Mouse (Mus musculus): Measurements from ENCODE around the gene Cdh1. TPM values are rescaled to one million over a fixed set of nuclear protein-coding genes. Genes with fewer than 3 reads are reported as not detected.
"Not testable (repeated sequence)": the region's sequence is repeated elsewhere in the genome, so short reads cannot be mapped to it uniquely, and the experiment has no call there.

Cdh1 gene
- polyA plus RNA-seq, 1 experiment = not detected

GRCm38 (mm10) chr8:106574283-106574682, 28.9 kb upstream of the Cdh1 start:
- H3K4me1 ChIP-seq = peaks cover 10% of the 10 kb centered on the region; the same call in 1 of the 2 replicates
- no peak overlapping the region for H3K4me3 ChIP-seq (replicated peaks)
- H3K27me3 ChIP-seq (replicated peaks) = peaks cover 11% of the 10 kb centered on the region
- TF ChIP-seq FLI1 (IDR thresholded peaks at IDR 0.05; ENCODE audit: low read length) = no peak
- no peak for TF ChIP-seq GATA1 (IDR thresholded peaks at IDR 0.05; ENCODE audit: borderline replicate concordance, low read length)
- H3K9me3 ChIP-seq = no peaks in the 10 kb centered on the region
- no peaks in the 10 kb centered on the region for H3K36me3 ChIP-seq (replicated peaks; ENCODE audit: low read length)

- Histone ChIP-seq H3K9me3 (no peaks in the 10 kb centered on the region), H3K4me1 (peaks cover 10% of the 10 kb centered on the region; the same call in 1 of the 2 replicates), H3K36me3 (replicated peaks; ENCODE audit: low read length) (no peaks in the 10 kb centered on the region), H3K4me3 (replicated peaks) (no peak overlapping the region), H3K27me3 (replicated peaks) (peaks cover 7% of the 10 kb centered on the region)
- TF ChIP-seq FLI1 (IDR thresholded peaks at IDR 0.05; ENCODE audit: low read length) = no peak
- TF ChIP-seq GATA1 (IDR thresholded peaks at IDR 0.05; ENCODE audit: borderline replicate concordance, low read length) = no peak
Observed at GRCm38 (mm10) chr8:106576849-106577555, 26.1 kb upstream of the Cdh1 start.

- Histone ChIP-seq H3K4me1 (peaks cover 10% of the 10 kb centered on the region; the same call in 1 of the 2 replicates), H3K27me3 (replicated peaks) (peaks cover 9% of the 10 kb centered on the region), H3K36me3 (replicated peaks; ENCODE audit: low read length) (no peaks in the 10 kb centered on the region), H3K9me3 (peaks cover 11% of the 10 kb centered on the region), H3K4me3 (replicated peaks) (no peak overlapping the region)
- TF ChIP-seq FLI1 (IDR thresholded peaks at IDR 0.05; ENCODE audit: low read length) (no peak), GATA1 (IDR thresholded peaks at IDR 0.05; ENCODE audit: borderline replicate concordance, low read length) (no peak)
Observed at GRCm38 (mm10) chr8:106579510-106579909, 23.6 kb upstream of the Cdh1 start.

GRCm38 (mm10) chr8:106581344-106582088, 21.6 kb upstream of the Cdh1 start:
- Histone ChIP-seq H3K9me3 (peaks cover 11% of the 10 kb centered on the region), H3K4me1 (peaks cover 9% of the 10 kb centered on the region; the same call in 1 of the 2 replicates), H3K27me3 (replicated peaks) (peaks cover 9% of the 10 kb centered on the region), H3K36me3 (replicated peaks; ENCODE audit: low read length) (no peaks in the 10 kb centered on the region), H3K4me3 (replicated peaks) (no peak overlapping the region)
- TF ChIP-seq FLI1 (IDR thresholded peaks at IDR 0.05; ENCODE audit: low read length) = no peak
- TF ChIP-seq GATA1 (IDR thresholded peaks at IDR 0.05; ENCODE audit: borderline replicate concordance, low read length) = no peak

- Histone ChIP-seq H3K4me1 (no peaks in the 10 kb centered on the region), H3K27me3 (replicated peaks) (peaks cover 11% of the 10 kb centered on the region), H3K36me3 (replicated peaks; ENCODE audit: low read length) (no peaks in the 10 kb centered on the region), H3K4me3 (replicated peaks) (no peak overlapping the region), H3K9me3 (peaks cover 15% of the 10 kb centered on the region)
- no peak for TF ChIP-seq GATA1 (IDR thresholded peaks at IDR 0.05; ENCODE audit: borderline replicate concordance, low read length)
- TF ChIP-seq FLI1 (IDR thresholded peaks at IDR 0.05; ENCODE audit: low read length) = no peak
Observed at GRCm38 (mm10) chr8:106584942-106585670, 18.0 kb upstream of the Cdh1 start.

GRCm38 (mm10) chr8:106585671-106586037, 17.5 kb upstream of the Cdh1 start:
- Histone ChIP-seq H3K36me3 (replicated peaks; ENCODE audit: low read length) (no peaks in the 10 kb centered on the region), H3K4me1 (no peaks in the 10 kb centered on the region), H3K27me3 (replicated peaks) (peaks cover 13% of the 10 kb centered on the region), H3K9me3 (peaks cover 15% of the 10 kb centered on the region), H3K4me3 (replicated peaks) (no peak overlapping the region)
- no peak for TF ChIP-seq GATA1 (IDR thresholded peaks at IDR 0.05; ENCODE audit: borderline replicate concordance, low read length)
- no peak for TF ChIP-seq FLI1 (IDR thresholded peaks at IDR 0.05; ENCODE audit: low read length)

GRCm38 (mm10) chr8:106586896-106587295, 16.3 kb upstream of the Cdh1 start:
- Histone ChIP-seq H3K9me3 (peaks cover 15% of the 10 kb centered on the region), H3K27me3 (replicated peaks) (peaks cover 16% of the 10 kb centered on the region), H3K4me3 (replicated peaks) (no peak overlapping the region), H3K36me3 (replicated peaks; ENCODE audit: low read length) (no peaks in the 10 kb centered on the region), H3K4me1 (no peaks in the 10 kb centered on the region)
- TF ChIP-seq GATA1 (IDR thresholded peaks at IDR 0.05; ENCODE audit: borderline replicate concordance, low read length) = no peak
- no peak for TF ChIP-seq FLI1 (IDR thresholded peaks at IDR 0.05; ENCODE audit: low read length)

- Histone ChIP-seq H3K36me3 (replicated peaks; ENCODE audit: low read length) (no peaks in the 10 kb centered on the region), H3K9me3 (peaks cover 3% of the 10 kb centered on the region; the same call in 1 of the 2 replicates), H3K27me3 (replicated peaks) (peaks cover 12% of the 10 kb centered on the region), H3K4me3 (replicated peaks) (no peak overlapping the region), H3K4me1 (no peaks in the 10 kb centered on the region)
- TF ChIP-seq FLI1 (IDR thresholded peaks at IDR 0.05; ENCODE audit: low read length) = no peak
- no peak for TF ChIP-seq GATA1 (IDR thresholded peaks at IDR 0.05; ENCODE audit: borderline replicate concordance, low read length)
Observed at GRCm38 (mm10) chr8:106588443-106589431, 14.4 kb upstream of the Cdh1 start.

GRCm38 (mm10) chr8:106592458-106592857, 10.7 kb upstream of the Cdh1 start:
- no peaks in the 10 kb centered on the region for H3K4me1 ChIP-seq
- H3K27me3 ChIP-seq (replicated peaks) = peaks cover 7% of the 10 kb centered on the region
- H3K9me3 ChIP-seq = no peaks in the 10 kb centered on the region
- no peaks in the 10 kb centered on the region for H3K36me3 ChIP-seq (replicated peaks; ENCODE audit: low read length)
- TF ChIP-seq GATA1 (IDR thresholded peaks at IDR 0.05; ENCODE audit: borderline replicate concordance, low read length) (no peak), FLI1 (IDR thresholded peaks at IDR 0.05; ENCODE audit: low read length) (no peak)
- no peak overlapping the region for H3K4me3 ChIP-seq (replicated peaks)

- H3K4me3 ChIP-seq (replicated peaks); H3K4me1 ChIP-seq; H3K36me3 ChIP-seq (replicated peaks; ENCODE audit: low read length); H3K9me3 ChIP-seq: not testable (repeated sequence)
- peaks cover 13% of the 10 kb centered on the region for H3K27me3 ChIP-seq (replicated peaks)
Observed at GRCm38 (mm10) chr8:106595623-106596022, 7.5 kb upstream of the Cdh1 start.
